ENCODE assay signal across 23 mouse cellular contexts in genomic region chr9:99354796-99355195, GRCm38 (mm10). TPM values are rescaled to one million over a fixed set of nuclear protein-coding genes. Genes with fewer than 3 reads are reported as not detected.
A peak's percentile ranks its signal among the peaks of the same experiment; 100 is the strongest.
DNase-seq lines count a peak whose midpoint lies in the region; ATAC-seq and TF ChIP-seq lines count a peak whose summit lies in the region.
"Had no signal": no experiment of that assay in that cellular context is flagged by ENCODE, and none has a peak within 500 bp of the region (broad histone marks: within the 10 kb centered on the region; RNA-seq: fewer than 3 reads in every experiment).

No protein-coding gene starts in this region.

- intact Hi-C loops in left cerebral cortex, postnatal 4 days (cut with DNase I), result no loop called here
- intact Hi-C loops in heart, postnatal 25 days (cut with DNase I), result no loop called here

- in situ Hi-C loops in Patski (cut with MboI; ENCODE audit: low pct_unique_long_range_greater_than_20kb), result no loop called here

- TF ChIP-seq CTCF in Patski (IDR thresholded peaks at IDR 0.05), result no peak

- ATAC-seq in Patski, result peak; percentile 51
- ATAC-seq: forebrain, embryonic 14.5 days; forebrain, postnatal 0 days had no signal

- POLR2A ChIA-PET in Patski (lab: Charles Lee), result no interaction called here

- H3K27me3 ChIP-seq in Patski, result no peaks in the 10 kb centered on the region

- DNase-seq in left cerebral cortex, postnatal 4 days, result peak; percentile 10
- no peak for DNase-seq in left cerebral cortex, adult 8-10 months (ENCODE audit: low spot score in 2 of 2)
- DNase-seq in urinary bladder, postnatal 14 days (ENCODE audit: low spot score), result peak; percentile 48
- no peak for DNase-seq in urinary bladder, postnatal 25 days (ENCODE audit: low spot score)
- DNase-seq in Patski (ENCODE audit: low read depth, low spot score), result peak; percentile 48
- DNase-seq in gonadal fat pad, adult 2 months (ENCODE audit: low read depth), result peak; percentile 75
- DNase-seq in thymus, postnatal 36 days, result no peak
- DNase-seq in heart, postnatal 25 days (ENCODE audit: low spot score), result no peak
- DNase-seq: adrenal gland, adult 2 months; adrenal gland, postnatal 10 days; adrenal gland, postnatal 25 days; cerebellum, adult 11 months; cerebellum, adult 18-20 months; cerebellum, adult 8-10 months; cerebellum, adult 9-11 months; cerebellum, postnatal 14 days; cerebellum, postnatal 36 days; embryo, embryonic 11 days; forebrain, postnatal 0 days had no signal

- CTCF ChIA-PET in Patski (lab: Charles Lee), result no interaction called here

RNA-seq across cellular contexts. Expression of gene Esyt3, which starts 3.6 kb away (rescaled TPM):
- 1 to 10 TPM; 1.6 to 3.3 TPM for total RNA-seq in left cerebral cortex, postnatal 4 days (2021)
- total RNA-seq in left cerebral cortex, adult 8-10 months (2022), result 1 to 10 TPM; 1.2 to 3.0 (median 2.3) TPM
- 0.06 TPM for polyA plus RNA-seq in Patski (2021)
- 12.7 and 17.7 TPM in 2 replicates for polyA plus RNA-seq in gonadal fat pad, adult 2 months (2012; rRNA removed)
- under 1 TPM; 0.29 to 0.61 TPM for total RNA-seq in heart, postnatal 25 days (2021)
- total RNA-seq: MEL had no signal
- polyA plus RNA-seq: C2C12; erythroblast, embryonic 14.5 days had no signal

Comparison
In these comparisons a context has a peak if more than half of its experiments do, and no peak if none do; other contexts are left out.
1. DNase-seq: peak in left cerebral cortex, postnatal 4 days (single experiment), urinary bladder, postnatal 14 days (single experiment), Patski (single experiment) and gonadal fat pad, adult 2 months (single experiment); none in left cerebral cortex, adult 8-10 months (0 of 2), urinary bladder, postnatal 25 days (single experiment), thymus, postnatal 36 days (0 of 2) and heart, postnatal 25 days (single experiment).